Mouse (Mus musculus) E14TG2a.4 (cell line): ENCODE results near the gene Boc.

Experiments
- CTCF ChIP-seq: conservative IDR thresholded peaks from 2 replicates; pipeline ENCODE4 v1.5.1; 2014; ENCODE audit warnings: low read length
- NANOG ChIP-seq: IDR thresholded peaks from 2 replicates; pipeline ENCODE4 v1.6.1; 2014; ENCODE audit warnings: borderline replicate concordance, low read length, mixed read lengths
- POU5F1 ChIP-seq: IDR thresholded peaks from 2 replicates; pipeline ENCODE4 v1.6.1; 2014; ENCODE audit warnings: low read length, borderline replicate concordance

DNA sequence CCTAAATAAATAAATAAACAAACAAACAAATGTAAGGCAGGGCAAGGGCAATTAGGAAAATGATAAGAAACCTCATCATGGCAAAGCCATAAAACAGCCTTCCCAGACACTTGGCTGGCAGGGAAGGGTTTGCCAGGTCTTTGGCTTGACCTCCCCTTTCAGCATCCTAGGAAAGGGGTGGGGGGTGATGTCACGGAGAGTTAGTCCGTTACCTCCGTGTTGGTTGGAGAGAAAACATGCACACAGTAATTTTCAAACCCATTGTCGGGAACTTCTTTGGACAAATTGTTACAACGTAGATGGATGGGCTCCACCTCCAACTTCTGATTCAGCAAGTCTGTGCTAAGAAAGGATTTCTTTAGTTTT lies 616 bp upstream of the Boc start:
- TF ChIP-seq CTCF: no peak
- TF ChIP-seq POU5F1: no peak
- TF ChIP-seq NANOG: no peak
